Mouse (Mus musculus) Patski (cell line): ENCODE measurements around the gene Kif26b. TPM values are rescaled to one million over a fixed set of nuclear protein-coding genes. Genes with fewer than 3 reads are reported as not detected.

Experiments used
- ATAC-seq: fragments of 100-300 bp; one replicate; pipeline ENCODE4 v1.8.0; 2021
- CTCF ChIA-PET: fragments of 350-600 bp; sonication (Branson Sonifier 250); formaldehyde crosslinking; loops from one replicate; lab custom pipeline; 2022; ENCODE audit warnings: inconsistent platforms; lab: Charles Lee
- POLR2A ChIA-PET: fragments of 350-600 bp; sonication (Branson Sonifier 250); formaldehyde crosslinking; loops from one replicate; lab custom pipeline; 2022; ENCODE audit warnings: antibody characterized with exemption, inconsistent platforms; lab: Charles Lee
- DNase-seq: peaks from one replicate; pipeline ENCODE4 v3.0.0-alpha.2; 2011; ENCODE audit warnings: low read depth, low spot score
- H3K27me3 ChIP-seq: fragments of 371-371 bp; one replicate; pipeline ENCODE4 v1.5.1; 2021
- CTCF ChIP-seq: fragments of 100-300 bp; IDR thresholded peaks from one replicate; pipeline ENCODE4 v1.5.1; 2021
- in situ Hi-C: fragments of 300-500 bp; cut with MboI; formaldehyde crosslinking; loops from 3 replicates; pipeline ENCODE4 v1.11.1; 2018; ENCODE audit warnings: low pct_unique_long_range_greater_than_20kb, mixed read lengths
- polyA plus RNA-seq: library from polyadenylated mRNA; unstranded; gene quantifications from one replicate; pipeline ENCODE4 v1.2.3, GENCODE M21; 2021

Kif26b gene
- polyA plus RNA-seq, 1 experiment from 2014 or later: 6.5 TPM

DNA sequence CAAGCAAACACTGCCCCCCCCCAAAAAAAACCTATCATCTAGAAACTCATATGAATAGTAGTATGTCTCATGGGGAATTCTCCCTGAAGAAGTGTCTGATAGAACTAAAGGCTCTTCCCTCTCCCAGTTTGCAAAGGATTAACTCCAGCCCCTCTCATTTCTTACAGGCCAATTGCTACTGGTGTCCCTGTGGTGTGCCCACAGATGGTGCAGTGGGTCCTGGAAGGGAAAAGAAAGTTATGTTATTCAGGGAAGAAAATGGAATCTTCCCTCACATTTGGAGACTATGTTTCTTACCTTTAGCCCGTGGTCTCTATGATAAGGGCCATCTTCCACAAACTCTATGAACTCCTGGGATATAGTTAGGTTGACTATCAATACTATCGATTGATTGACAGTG is 208.0 kb downstream of the Kif26b start:
- DNase-seq (no peak), ATAC-seq (no peak)
- POLR2A ChIA-PET: no interaction called here
- H3K27me3 ChIP-seq: no peaks in the 10 kb centered on the region
- no peak for TF ChIP-seq CTCF
- CTCF ChIA-PET: interaction anchor here (1.4 kb wide), 1 partner anchor 9 kb away, joined by 4 read pairs; no protein-coding TSS in a partner anchor
- in situ Hi-C loops: no loop called here

DNA sequence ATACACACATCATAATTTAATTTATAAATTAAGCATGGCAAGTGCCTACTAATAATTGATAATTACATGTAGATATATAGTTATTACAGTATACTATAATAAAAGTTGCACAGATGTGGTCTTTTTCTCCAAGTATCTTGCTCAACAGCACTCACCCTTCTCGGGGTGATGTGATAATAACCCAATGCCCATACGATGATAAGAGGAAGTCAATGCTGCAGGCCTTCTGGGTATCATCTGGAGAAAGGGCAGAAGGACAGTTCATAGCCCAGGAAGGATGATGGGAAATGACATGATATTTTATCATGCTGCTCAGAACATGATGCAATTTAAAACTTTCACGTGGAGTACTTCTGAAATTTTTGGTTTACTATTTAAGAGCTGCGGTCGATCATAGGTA is 214.9 kb downstream of the Kif26b start:
- CTCF ChIA-PET: no interaction called here
- no peak for TF ChIP-seq CTCF
- in situ Hi-C loops: no loop called here

GRCm38 (mm10) chr1:178744526-178744925 is 215.6 kb downstream of the Kif26b start:
- DNase-seq (no peak), ATAC-seq (no peak)
- no peaks in the 10 kb centered on the region for H3K27me3 ChIP-seq
- in situ Hi-C loops: no loop called here
- CTCF ChIA-PET: interaction anchor here (2.1 kb wide), 1 partner anchor 9 kb away, joined by 5 read pairs; no protein-coding TSS in a partner anchor
- TF ChIP-seq CTCF: no peak
- POLR2A ChIA-PET: no interaction called here

More for the DNA sequence above, 214.9 kb downstream of the Kif26b start:
- no peaks in the 10 kb centered on the region for H3K27me3 ChIP-seq
- ATAC-seq: no peak
- POLR2A ChIA-PET: no interaction called here
- no peak for DNase-seq

- no peak for ATAC-seq
Observed at GRCm38 (mm10) chr1:178744961-178745360, 216.0 kb downstream of the Kif26b start.

GRCm38 (mm10) chr1:178745471-178745870 is 216.5 kb downstream of the Kif26b start:
- H3K27me3 ChIP-seq: no peaks in the 10 kb centered on the region
- no peak for TF ChIP-seq CTCF
- POLR2A ChIA-PET: interaction anchor here (1.2 kb wide), 1 partner anchor 19 kb away, joined by 3 read pairs; no protein-coding TSS in a partner anchor
- ATAC-seq: no peak
- in situ Hi-C loops: no loop called here
- CTCF ChIA-PET: interaction anchor here (1.0 to 2.2 kb wide), 3 partner anchors 8 to 56 kb away, joined by 3 to 10 read pairs (median 5); no protein-coding TSS in a partner anchor
- DNase-seq: no peak

More at GRCm38 (mm10) chr1:178744961-178745360, 216.0 kb downstream of the Kif26b start:
- TF ChIP-seq CTCF: no peak
- in situ Hi-C loops: no loop called here
- ChIA-PET POLR2A (no interaction called here), CTCF (interaction anchor here (1.0 to 2.1 kb wide), 2 partner anchors 9 to 55 kb away, joined by 3 to 5 read pairs; no protein-coding TSS in a partner anchor)
- no peaks in the 10 kb centered on the region for H3K27me3 ChIP-seq
- no peak for DNase-seq

- DNase-seq (no peak), ATAC-seq (no peak)
- in situ Hi-C loops: no loop called here
- no peak for TF ChIP-seq CTCF
- ChIA-PET CTCF (interaction anchor here (2.2 kb wide), 1 partner anchor 10 kb away, joined by 10 read pairs; no protein-coding TSS in a partner anchor), POLR2A (no interaction called here)
- no peaks in the 10 kb centered on the region for H3K27me3 ChIP-seq
Observed at GRCm38 (mm10) chr1:178747279-178748221, 218.6 kb downstream of the Kif26b start.

GRCm38 (mm10) chr1:178748222-178748600 is 219.3 kb downstream of the Kif26b start:
- DNase-seq: no peak
- POLR2A ChIA-PET: no interaction called here
- no peak for TF ChIP-seq CTCF
- CTCF ChIA-PET: no interaction called here
- in situ Hi-C loops: no loop called here
- ATAC-seq: no peak
- no peaks in the 10 kb centered on the region for H3K27me3 ChIP-seq

DNA sequence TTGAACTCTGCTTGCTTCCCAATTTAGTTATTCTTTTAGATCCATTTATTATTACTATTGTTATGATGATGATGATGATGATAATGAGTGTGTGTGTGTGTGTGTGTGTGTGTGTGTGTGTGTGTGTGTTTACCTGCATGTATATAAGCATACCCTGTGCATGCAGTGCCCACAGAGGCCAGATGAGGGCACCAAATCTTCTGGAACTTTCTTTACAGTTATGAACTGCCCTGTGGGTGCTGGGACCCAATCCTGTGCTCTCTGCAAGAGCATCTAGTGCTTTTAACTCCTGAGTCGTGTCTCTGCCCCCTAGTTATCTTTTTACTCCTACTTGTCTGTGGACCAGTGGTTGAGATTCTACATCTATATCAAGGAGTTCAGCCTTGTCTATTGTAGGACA is 219.7 kb downstream of the Kif26b start:
- ATAC-seq (no peak), DNase-seq (no peak)
- peak; percentile 44 for TF ChIP-seq CTCF
- ChIA-PET POLR2A (no interaction called here), CTCF (no interaction called here)
- H3K27me3 ChIP-seq: no peaks in the 10 kb centered on the region
- in situ Hi-C loops: no loop called here

DNA sequence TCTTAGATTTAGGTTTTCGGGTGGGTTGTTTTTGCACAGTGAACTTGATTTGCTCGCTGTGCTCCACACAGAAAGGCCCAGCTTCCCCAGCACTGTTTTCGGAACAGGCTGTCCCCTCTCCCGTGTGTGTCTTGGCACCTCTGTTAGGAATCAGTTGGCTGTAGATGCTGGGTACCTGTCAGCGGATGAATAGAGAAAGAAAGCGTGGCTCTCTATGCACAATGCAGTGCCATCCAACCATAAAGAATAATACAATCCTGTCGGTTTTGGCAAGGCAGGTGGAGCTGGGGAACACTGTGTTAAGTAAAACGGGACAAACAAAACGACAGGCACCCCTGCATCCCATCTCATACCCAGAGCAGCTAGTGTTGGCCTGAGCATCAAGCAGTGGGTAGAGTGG is 220.9 kb downstream of the Kif26b start:
- no peak for TF ChIP-seq CTCF
- no peaks in the 10 kb centered on the region for H3K27me3 ChIP-seq
- CTCF ChIA-PET: no interaction called here
- no peak for ATAC-seq
- no peak for DNase-seq
- POLR2A ChIA-PET: no interaction called here
- in situ Hi-C loops: loop anchor here (10.0 kb wide), 2 partner anchors 305 to 395 kb away; no protein-coding TSS in a partner anchor

DNA sequence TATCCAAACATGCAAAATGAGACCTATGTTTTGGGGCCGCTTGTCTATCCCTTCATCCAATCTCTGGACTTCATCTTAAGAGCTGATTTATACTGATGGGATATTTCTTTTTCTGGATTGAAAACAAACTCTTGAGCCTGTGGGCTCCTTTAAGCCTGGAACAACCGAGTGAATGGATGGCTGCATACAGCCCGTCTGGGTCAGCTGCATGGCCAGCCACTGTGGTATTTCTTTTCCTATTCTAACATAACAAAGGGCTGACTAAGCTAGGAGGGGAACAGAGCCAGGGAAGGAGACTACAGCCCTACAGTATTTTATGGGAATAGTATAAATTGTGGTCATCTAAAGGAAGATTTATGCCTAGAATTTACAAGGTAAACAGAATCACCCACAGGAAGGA is 229.5 kb downstream of the Kif26b start:
- in situ Hi-C loops: loop anchor here (10.0 kb wide), 2 partner anchors 296 to 386 kb away; no protein-coding TSS in a partner anchor
- peak; percentile 92 for ATAC-seq
- CTCF ChIA-PET: interaction anchor here (1.2 to 2.5 kb wide), 5 partner anchors 12 to 383 kb away, joined by 3 to 10 read pairs (median 4); no protein-coding TSS in a partner anchor
- H3K27me3 ChIP-seq: peaks cover 3% of the 10 kb centered on the region
- POLR2A ChIA-PET: no interaction called here
- no peak for TF ChIP-seq CTCF
- peak; percentile 66 for DNase-seq
